Mouse (Mus musculus) midbrain, postnatal 0 days (tissue): ENCODE results near the gene Kcnq1. TPM values are rescaled to one million over a fixed set of nuclear protein-coding genes. Genes with fewer than 3 reads are reported as not detected.

ENCODE experiments used
- ATAC-seq: fragments of 200-750 bp; cut with Nextera tagmentation; 2 replicates; pipeline ENCODE4 v1.8.0; 2017; ENCODE audit warnings: moderate number of reproducible peaks, mild to moderate bottlenecking, moderate TSS enrichment, moderate library complexity; ENCODE audit not compliant: low FRiP score
- DNase-seq: peaks from one replicate; pipeline ENCODE4 v3.0.0-alpha.2; 2015; ENCODE audit warnings: low spot score
- H3K27ac ChIP-seq: fragments of 300-500 bp; sonication (generic); 2 replicates; pipeline ENCODE4 v1.5.1; 2014; ENCODE audit warnings: low read depth, mild to moderate bottlenecking, low read length, mixed read lengths
- H3K27me3 ChIP-seq: fragments of 300-500 bp; sonication (generic); 2 replicates; pipeline ENCODE4 v1.6.1; 2014; ENCODE audit warnings: low read length, control low read depth, mixed read lengths; ENCODE audit not compliant: insufficient read depth
- H3K36me3 ChIP-seq: fragments of 300-500 bp; sonication (generic); 2 replicates; pipeline ENCODE4 v1.6.1; 2014; ENCODE audit warnings: low read length, control low read depth, mixed read lengths; ENCODE audit not compliant: insufficient read depth
- H3K4me1 ChIP-seq: fragments of 300-500 bp; sonication (generic); 2 replicates; pipeline ENCODE4 v1.6.1; 2014; ENCODE audit warnings: mild to moderate bottlenecking, control low read depth, antibody characterized with exemption, low read length, mixed read lengths; ENCODE audit not compliant: insufficient read depth
- H3K4me2 ChIP-seq: fragments of 300-500 bp; sonication (generic); 2 replicates; pipeline ENCODE4 v1.6.1; 2014; ENCODE audit warnings: low read depth, mild to moderate bottlenecking, low read length, mixed read lengths; ENCODE audit not compliant: poor library complexity, severe bottlenecking
- H3K4me3 ChIP-seq: fragments of 300-500 bp; sonication (generic); 2 replicates; pipeline ENCODE4 v1.5.1; 2014; ENCODE audit warnings: low read depth, mild to moderate bottlenecking, low read length, moderate library complexity
- H3K9ac ChIP-seq: fragments of 300-500 bp; sonication (generic); replicated peaks from 2 replicates; pipeline ENCODE4 v1.6.1; 2014; ENCODE audit warnings: mild to moderate bottlenecking, low read length, moderate library complexity, mixed read lengths; ENCODE audit not compliant: poor library complexity, severe bottlenecking
- H3K9me3 ChIP-seq: fragments of 300-500 bp; sonication (generic); 2 replicates; pipeline ENCODE4 v1.6.1; 2016; ENCODE audit warnings: low read length, control low read depth
- CTCF ChIP-seq: IDR thresholded peaks from 2 replicates; pipeline ENCODE4 v1.5.1; 2016; ENCODE audit warnings: antibody characterized with exemption, mild to moderate bottlenecking
- WGBS: fragments of 180-500 bp; shearing (Covaris S2); extraction: QIAGEN DNeasy Blood & Tissue Kit; methylation state at CpG from one replicate; pipeline ENCODE4 v1.1.7; 2014; 5-methylcytosine and 5-hydroxymethylcytosine counted together
- polyA plus RNA-seq: library from polyadenylated mRNA; unstranded; fragments of >200 nt; fragmentation: Nextera tagmentation; extraction: Ambion mirVana; gene quantifications from 2 replicates; pipeline ENCODE4 v1.2.1, GENCODE M21; 2015
- total RNA-seq: library from RNA; depleted of rRNA; stranded (reverse); fragments of >200 nt; gene quantifications from 2 replicates; pipeline ENCODE4 v1.2.3, GENCODE M21; 2014

The Kcnq1 gene
- total and polyA plus RNA-seq, 2 experiments from 2014 or later, result 0.44 to 1.2 TPM

DNA sequence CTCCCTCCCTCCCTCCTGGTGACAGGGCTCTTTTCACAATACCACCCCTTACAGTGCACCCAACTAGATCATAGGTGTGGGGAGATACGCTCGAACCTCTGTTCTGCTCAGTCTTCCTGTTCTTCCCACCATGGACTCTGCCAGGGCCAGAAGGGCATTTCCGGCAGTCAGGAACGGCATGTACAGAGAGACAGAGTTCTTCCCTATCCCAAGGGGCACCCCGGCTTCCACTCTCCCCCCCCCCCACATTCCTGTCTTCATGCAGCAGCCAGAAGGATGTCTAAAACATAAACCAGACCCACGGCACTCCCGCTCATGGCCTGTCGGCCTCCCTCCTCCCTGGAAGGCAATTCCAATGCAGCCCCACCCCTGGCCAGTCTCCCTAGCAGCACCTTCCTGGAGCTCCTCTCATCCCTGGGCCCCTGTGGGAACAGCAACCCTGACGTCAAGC lies 289.0 kb downstream of the Kcnq1 start:
- TF ChIP-seq CTCF, result no peak
- 84% methylated on average over 9 of the region's 9 CpGs for WGBS

DNA sequence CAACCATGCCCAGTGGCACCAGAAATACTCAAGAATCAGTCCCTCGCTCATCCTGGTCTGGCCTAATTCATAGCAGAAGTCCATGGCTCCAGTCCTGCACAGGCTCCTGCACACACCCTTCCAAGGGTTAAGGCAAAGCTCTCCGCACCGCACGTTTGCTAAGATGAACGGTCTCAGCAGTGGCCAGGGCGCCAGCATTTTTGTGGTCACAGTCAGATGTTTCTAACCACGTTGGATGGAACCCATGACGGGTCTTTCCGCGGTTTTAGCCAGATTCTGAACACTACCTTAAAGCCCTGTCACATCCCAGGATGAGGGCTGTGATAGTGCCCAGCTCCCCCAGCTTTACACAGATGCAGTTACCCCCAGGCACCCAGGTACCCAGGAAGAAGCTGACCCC lies 293.6 kb downstream of the Kcnq1 start:
- DNase-seq (no peak), ATAC-seq (no peak)
- Histone ChIP-seq H3K9ac (no peak overlapping the region), H3K9me3 (no peaks in the 10 kb centered on the region), H3K27ac (no peak overlapping the region), H3K36me3 (no peaks in the 10 kb centered on the region), H3K4me1 (no peaks in the 10 kb centered on the region), H3K27me3 (no peaks in the 10 kb centered on the region), H3K4me3 (no peak overlapping the region), H3K4me2 (no peak overlapping the region)
- WGBS, result 90% methylated on average over 10 of the region's 10 CpGs
- no peak for TF ChIP-seq CTCF

More for the DNA sequence above, 289.0 kb downstream of the Kcnq1 start:
- Histone ChIP-seq H3K4me1 (no peaks in the 10 kb centered on the region), H3K27me3 (no peaks in the 10 kb centered on the region), H3K9ac (no peak overlapping the region), H3K27ac (no peak overlapping the region), H3K4me3 (no peak overlapping the region), H3K4me2 (no peak overlapping the region), H3K9me3 (no peaks in the 10 kb centered on the region), H3K36me3 (no peaks in the 10 kb centered on the region)
- DNase-seq (no peak), ATAC-seq (no peak)

DNA sequence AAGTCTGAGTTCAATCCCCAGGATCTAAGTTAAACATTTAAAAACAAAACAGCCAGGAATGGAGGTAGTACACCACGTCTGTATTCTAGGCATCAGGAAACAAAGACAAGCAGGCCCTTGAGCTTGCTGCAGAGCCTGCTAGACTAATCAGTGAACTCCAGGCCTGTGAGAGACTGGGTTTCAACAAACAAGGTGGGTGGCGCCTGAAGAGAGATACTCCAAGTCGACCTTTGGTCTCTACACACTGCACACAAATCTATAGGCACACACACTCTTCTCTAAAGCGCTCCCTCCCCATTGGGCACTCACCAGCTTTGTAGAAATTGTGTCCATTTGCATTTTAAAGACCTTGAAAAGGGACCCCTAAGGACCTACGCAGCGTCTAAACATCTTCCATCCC lies 294.4 kb downstream of the Kcnq1 start:
- H3K27me3 ChIP-seq, result no peaks in the 10 kb centered on the region
- no peaks in the 10 kb centered on the region for H3K36me3 ChIP-seq
- DNase-seq, result no peak
- H3K4me3 ChIP-seq, result no peak overlapping the region
- no peak for TF ChIP-seq CTCF
- H3K27ac ChIP-seq, result no peak overlapping the region
- no peak for ATAC-seq
- no peaks in the 10 kb centered on the region for H3K9me3 ChIP-seq
- H3K9ac ChIP-seq, result no peak overlapping the region
- H3K4me1 ChIP-seq, result no peaks in the 10 kb centered on the region
- H3K4me2 ChIP-seq, result no peak overlapping the region
- 28% methylated on average over 6 of the region's 6 CpGs for WGBS

DNA sequence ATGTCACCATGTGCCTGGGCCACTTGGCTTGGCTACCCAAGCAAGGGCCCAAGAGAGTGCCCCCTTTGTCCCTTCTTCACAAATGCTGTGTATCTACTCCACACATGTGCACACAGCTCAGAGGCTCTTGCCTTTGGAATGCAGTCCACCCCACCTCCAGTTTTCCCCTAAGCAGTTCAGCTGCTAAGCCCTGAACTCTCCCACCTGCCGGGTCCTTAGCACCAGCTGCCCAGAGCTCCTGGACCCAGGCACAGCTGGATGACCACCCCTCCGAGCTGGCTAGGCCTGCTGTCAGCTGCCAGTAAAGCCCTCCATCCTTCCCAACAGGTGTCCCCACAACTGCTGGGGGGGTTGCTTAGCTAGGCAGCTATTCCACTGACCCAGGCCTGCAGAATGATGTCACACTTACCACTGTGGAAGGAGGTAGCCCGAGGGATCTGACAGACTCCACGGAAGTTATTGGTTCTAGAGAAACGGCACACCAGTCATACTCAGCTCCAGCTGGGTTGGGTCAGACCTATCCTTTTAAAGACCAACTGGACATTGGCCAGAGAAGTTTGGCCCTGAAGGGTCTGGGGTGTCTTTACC lies 295.4 kb downstream of the Kcnq1 start:
- H3K27me3 ChIP-seq, result no peaks in the 10 kb centered on the region
- no peaks in the 10 kb centered on the region for H3K9me3 ChIP-seq
- ATAC-seq, result no peak
- H3K27ac ChIP-seq, result no peak overlapping the region
- 65% methylated on average over 5 of the region's 5 CpGs for WGBS
- H3K4me3 ChIP-seq, result no peak overlapping the region
- no peaks in the 10 kb centered on the region for H3K4me1 ChIP-seq
- H3K4me2 ChIP-seq, result no peak overlapping the region
- no peak overlapping the region for H3K9ac ChIP-seq
- H3K36me3 ChIP-seq, result no peaks in the 10 kb centered on the region
- no peak for DNase-seq
- no peak for TF ChIP-seq CTCF

DNA sequence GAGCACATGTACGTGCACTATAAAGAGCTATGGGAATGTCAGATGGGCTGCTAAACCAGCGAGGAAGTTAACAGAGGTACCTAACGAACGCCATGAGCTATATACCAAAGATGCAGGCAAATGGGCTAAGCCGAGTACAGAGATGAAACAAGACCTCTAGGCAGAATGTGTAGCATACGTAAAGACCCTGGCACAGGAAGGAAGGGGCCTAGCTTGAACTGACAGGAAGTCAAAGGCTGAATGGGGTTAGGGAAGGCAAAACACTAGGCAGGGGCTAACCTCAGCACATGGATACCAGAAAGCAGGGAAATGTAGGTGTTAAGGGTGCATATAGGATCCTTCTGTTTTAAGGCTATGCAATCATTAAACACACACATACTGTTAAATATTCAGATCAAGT lies 298.1 kb downstream of the Kcnq1 start:
- DNase-seq, result no peak
- Histone ChIP-seq H3K27me3 (no peaks in the 10 kb centered on the region), H3K9me3 (no peaks in the 10 kb centered on the region), H3K4me2 (no peak overlapping the region), H3K4me3 (no peak overlapping the region), H3K4me1 (no peaks in the 10 kb centered on the region), H3K36me3 (no peaks in the 10 kb centered on the region), H3K9ac (no peak overlapping the region), H3K27ac (no peak overlapping the region)
- no peak for ATAC-seq
- TF ChIP-seq CTCF, result no peak
- WGBS, result 81% methylated on average over 6 of the region's 6 CpGs

DNA sequence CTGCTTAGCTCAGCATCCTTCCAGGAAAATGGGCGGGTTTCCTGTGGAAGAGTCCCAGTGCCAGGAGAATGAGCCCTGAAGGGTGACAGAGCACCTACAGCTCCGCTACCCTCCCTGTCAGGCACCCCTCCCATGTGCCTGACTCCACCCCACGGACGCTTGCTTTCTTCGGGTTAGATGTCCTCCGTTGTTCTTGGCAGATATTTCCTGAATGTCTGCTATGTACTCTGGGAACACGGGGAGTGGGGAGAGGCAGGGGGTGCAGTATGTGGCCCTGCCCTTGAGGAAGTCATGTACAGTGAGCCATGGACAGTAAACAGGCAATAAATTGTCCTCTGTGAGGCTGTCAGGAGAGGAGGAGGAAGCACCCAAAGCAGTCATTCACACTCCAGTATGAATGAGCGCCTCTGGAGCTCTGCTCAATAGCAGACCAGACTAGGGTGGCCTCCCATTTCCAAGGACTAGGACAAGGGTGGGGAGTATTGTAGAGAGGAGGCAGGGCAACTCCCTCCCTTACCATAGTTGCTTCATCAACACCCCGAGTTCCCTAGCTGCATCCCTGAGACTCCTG lies 301.9 kb downstream of the Kcnq1 start:
- Histone ChIP-seq H3K4me2 (no peak overlapping the region), H3K9me3 (no peaks in the 10 kb centered on the region), H3K27ac (no peak overlapping the region), H3K4me1 (no peaks in the 10 kb centered on the region), H3K36me3 (no peaks in the 10 kb centered on the region), H3K9ac (no peak overlapping the region), H3K27me3 (no peaks in the 10 kb centered on the region), H3K4me3 (no peak overlapping the region)
- DNase-seq (no peak), ATAC-seq (no peak)
- 68% methylated on average over 9 of the region's 9 CpGs for WGBS
- no peak for TF ChIP-seq CTCF
